Mouse (Mus musculus): ENCODE data around the gene Ikzf2. TPM values are rescaled to one million over a fixed set of nuclear protein-coding genes. Genes with fewer than 3 reads are reported as not detected.

The Ikzf2 gene
- polyA plus RNA-seq, 1 experiment: 12.9 TPM

DNA sequence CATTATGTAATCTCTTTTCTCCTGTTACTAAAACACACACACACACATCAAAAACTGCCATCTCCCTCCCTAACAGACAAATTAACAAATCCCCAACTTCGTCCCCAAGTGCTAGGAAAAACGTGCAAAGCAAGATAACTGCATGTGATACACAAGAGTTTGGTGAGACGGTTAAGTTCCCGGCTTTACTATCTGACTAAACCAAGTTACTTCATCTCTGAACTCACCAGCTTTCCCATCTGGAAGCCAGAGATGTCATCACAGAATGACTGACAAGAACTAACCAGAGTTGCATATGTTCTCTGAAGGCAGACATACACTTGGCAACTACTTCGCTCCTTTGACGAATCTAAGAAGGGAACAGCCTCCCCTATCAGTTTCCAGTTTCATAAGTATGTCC lies 56.5 kb downstream of the Ikzf2 start:
- Histone ChIP-seq H3K4me3 (ENCODE audit: low read depth, low read length) (no peak overlapping the region), H3K27me3 (ENCODE audit: control insufficient read depth, insufficient read depth, low read length, poor library complexity, severe bottlenecking) (no peaks in the 10 kb centered on the region), H3K27ac (ENCODE audit: insufficient read depth, low read length) (no peak overlapping the region), H3K4me1 (ENCODE audit: control insufficient read depth, insufficient read depth, low read length) (no peaks in the 10 kb centered on the region), H3K36me3 (ENCODE audit: control insufficient read depth, insufficient read depth, low read length, poor library complexity, severe bottlenecking) (no peaks in the 10 kb centered on the region), H3K9ac (ENCODE audit: low read depth, poor library complexity, severe bottlenecking) (no peak overlapping the region), H3K9me3 (replicated peaks; ENCODE audit: control insufficient read depth, insufficient read depth, low read length, poor library complexity, severe bottlenecking) (no peaks in the 10 kb centered on the region)
- TF ChIP-seq CTCF (IDR thresholded peaks at IDR 0.05; ENCODE audit: low read depth, low read length) (no peak), POLR2A (IDR thresholded peaks at IDR 0.05; ENCODE audit: insufficient read depth, low read length) (no peak), EP300 (IDR thresholded peaks at IDR 0.05; ENCODE audit: insufficient read depth, low read depth, low read length) (no peak)

DNA sequence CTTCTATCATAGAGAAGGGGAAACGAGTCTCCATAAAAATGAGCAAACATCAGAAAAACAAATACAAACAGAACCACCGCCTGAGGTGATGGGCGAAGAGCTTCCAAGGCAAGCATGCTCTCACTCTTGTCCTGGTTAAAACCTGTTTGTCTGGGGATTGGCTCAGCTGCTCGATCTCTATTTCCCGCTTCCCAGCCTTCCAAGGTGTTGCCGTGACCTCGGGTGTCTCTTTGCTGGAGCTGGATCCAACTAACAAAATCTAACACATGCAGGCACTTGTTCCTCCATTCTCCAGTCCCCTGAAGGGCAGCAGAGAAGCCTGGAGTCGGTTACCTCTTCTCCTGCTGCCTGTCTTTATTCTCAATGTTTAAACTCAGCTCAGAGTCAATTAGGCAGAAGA lies 57.5 kb downstream of the Ikzf2 start:
- no peak for TF ChIP-seq POLR2A (IDR thresholded peaks at IDR 0.05; ENCODE audit: insufficient read depth, low read length)
- TF ChIP-seq EP300 (IDR thresholded peaks at IDR 0.05; ENCODE audit: insufficient read depth, low read depth, low read length): no peak
- no peak for TF ChIP-seq CTCF (IDR thresholded peaks at IDR 0.05; ENCODE audit: low read depth, low read length)
- no peaks in the 10 kb centered on the region for H3K27me3 ChIP-seq (ENCODE audit: control insufficient read depth, insufficient read depth, low read length, poor library complexity, severe bottlenecking)
- H3K4me3 ChIP-seq (ENCODE audit: low read depth, low read length): no peak overlapping the region
- H3K4me1 ChIP-seq (ENCODE audit: control insufficient read depth, insufficient read depth, low read length): no peaks in the 10 kb centered on the region
- no peak overlapping the region for H3K9ac ChIP-seq (ENCODE audit: low read depth, poor library complexity, severe bottlenecking)
- H3K36me3 ChIP-seq (ENCODE audit: control insufficient read depth, insufficient read depth, low read length, poor library complexity, severe bottlenecking): no peaks in the 10 kb centered on the region
- no peaks in the 10 kb centered on the region for H3K9me3 ChIP-seq (replicated peaks; ENCODE audit: control insufficient read depth, insufficient read depth, low read length, poor library complexity, severe bottlenecking)
- no peak overlapping the region for H3K27ac ChIP-seq (ENCODE audit: insufficient read depth, low read length)

DNA sequence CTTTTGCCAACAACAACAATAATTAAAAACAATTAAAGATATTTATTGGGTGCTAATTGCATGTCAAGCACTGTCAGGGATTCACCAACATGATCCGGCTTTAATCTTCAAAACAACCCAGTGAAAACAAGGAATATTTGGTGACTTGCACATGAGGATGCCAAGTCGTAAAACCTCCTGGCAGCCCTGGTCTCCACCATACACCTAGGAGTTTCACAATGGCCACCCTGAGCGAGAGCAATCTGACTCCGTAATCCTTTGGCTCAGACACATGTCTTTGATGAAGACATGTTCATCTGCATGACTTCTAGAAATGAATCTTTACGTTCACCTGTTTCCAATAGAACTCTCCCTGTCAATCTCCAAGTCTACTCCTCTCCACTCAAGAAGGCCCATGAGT lies 75.0 kb downstream of the Ikzf2 start:
- TF ChIP-seq CTCF (IDR thresholded peaks at IDR 0.05; ENCODE audit: low read depth, low read length): no peak
- no peak for TF ChIP-seq POLR2A (IDR thresholded peaks at IDR 0.05; ENCODE audit: insufficient read depth, low read length)
- TF ChIP-seq EP300 (IDR thresholded peaks at IDR 0.05; ENCODE audit: insufficient read depth, low read depth, low read length): no peak
- no peak overlapping the region for H3K4me3 ChIP-seq (ENCODE audit: low read depth, low read length)
- H3K27me3 ChIP-seq (ENCODE audit: control insufficient read depth, insufficient read depth, low read length, poor library complexity, severe bottlenecking): no peaks in the 10 kb centered on the region

DNA sequence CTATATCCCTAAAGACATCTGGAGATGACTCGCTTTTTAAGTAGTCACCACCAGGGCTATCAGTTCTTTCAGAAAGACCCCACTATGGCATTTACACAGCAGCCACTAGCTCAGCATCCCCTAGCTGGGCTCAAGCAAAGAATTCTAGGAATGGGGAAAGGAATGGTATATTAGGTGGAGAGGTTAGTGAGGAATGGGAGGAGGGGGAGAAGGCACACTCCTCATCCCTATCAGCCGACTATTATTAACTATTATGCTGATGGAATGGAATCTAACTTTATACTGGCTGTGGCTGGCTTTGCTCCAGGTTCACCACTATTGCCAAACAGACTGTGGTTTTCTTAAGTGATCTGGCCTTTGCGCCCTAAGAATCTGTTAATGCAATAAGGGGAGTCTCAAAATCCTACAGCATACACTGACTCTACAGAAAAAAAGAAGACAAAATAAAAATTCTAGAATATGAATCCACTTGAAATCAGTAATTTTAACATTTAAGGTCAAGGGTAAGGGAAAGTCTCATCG lies 75.8 kb downstream of the Ikzf2 start:
- Histone ChIP-seq H3K27ac (ENCODE audit: insufficient read depth, low read length) (no peak overlapping the region), H3K36me3 (ENCODE audit: control insufficient read depth, insufficient read depth, low read length, poor library complexity, severe bottlenecking) (no peaks in the 10 kb centered on the region), H3K4me3 (ENCODE audit: low read depth, low read length) (no peak overlapping the region), H3K9ac (ENCODE audit: low read depth, poor library complexity, severe bottlenecking) (no peak overlapping the region), H3K9me3 (replicated peaks; ENCODE audit: control insufficient read depth, insufficient read depth, low read length, poor library complexity, severe bottlenecking) (no peaks in the 10 kb centered on the region), H3K27me3 (ENCODE audit: control insufficient read depth, insufficient read depth, low read length, poor library complexity, severe bottlenecking) (no peaks in the 10 kb centered on the region), H3K4me1 (ENCODE audit: control insufficient read depth, insufficient read depth, low read length) (no peaks in the 10 kb centered on the region)
- no peak for TF ChIP-seq POLR2A (IDR thresholded peaks at IDR 0.05; ENCODE audit: insufficient read depth, low read length)
- no peak for TF ChIP-seq CTCF (IDR thresholded peaks at IDR 0.05; ENCODE audit: low read depth, low read length)
- TF ChIP-seq EP300 (IDR thresholded peaks at IDR 0.05; ENCODE audit: insufficient read depth, low read depth, low read length): no peak

More for the DNA sequence above, 75.0 kb downstream of the Ikzf2 start:
- no peaks in the 10 kb centered on the region for H3K36me3 ChIP-seq (ENCODE audit: control insufficient read depth, insufficient read depth, low read length, poor library complexity, severe bottlenecking)
- H3K4me1 ChIP-seq (ENCODE audit: control insufficient read depth, insufficient read depth, low read length): no peaks in the 10 kb centered on the region
- no peak overlapping the region for H3K9ac ChIP-seq (ENCODE audit: low read depth, poor library complexity, severe bottlenecking)
- H3K9me3 ChIP-seq (replicated peaks; ENCODE audit: control insufficient read depth, insufficient read depth, low read length, poor library complexity, severe bottlenecking): no peaks in the 10 kb centered on the region
- H3K27ac ChIP-seq (ENCODE audit: insufficient read depth, low read length): no peak overlapping the region

DNA sequence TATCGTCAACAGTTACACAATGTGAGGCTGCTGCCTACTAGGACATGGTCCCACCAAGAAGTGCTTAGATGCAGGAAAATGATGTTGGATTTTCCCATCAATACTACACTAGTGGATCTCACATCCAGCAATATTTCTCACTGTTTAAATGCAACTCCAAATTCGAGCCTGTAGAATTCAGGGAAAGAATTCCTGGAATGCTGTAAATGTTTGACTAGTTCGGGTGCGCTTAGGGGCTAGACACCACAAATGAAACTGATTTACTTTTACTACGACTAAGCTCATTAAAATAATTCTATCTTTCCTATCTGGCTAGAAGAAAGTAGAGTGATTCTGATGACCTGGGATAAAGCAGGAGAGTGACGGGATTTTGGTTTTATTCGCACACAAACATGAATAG lies 76.3 kb downstream of the Ikzf2 start:
- TF ChIP-seq EP300 (IDR thresholded peaks at IDR 0.05; ENCODE audit: insufficient read depth, low read depth, low read length) (no peak), CTCF (IDR thresholded peaks at IDR 0.05; ENCODE audit: low read depth, low read length) (no peak), POLR2A (IDR thresholded peaks at IDR 0.05; ENCODE audit: insufficient read depth, low read length) (no peak)

DNA sequence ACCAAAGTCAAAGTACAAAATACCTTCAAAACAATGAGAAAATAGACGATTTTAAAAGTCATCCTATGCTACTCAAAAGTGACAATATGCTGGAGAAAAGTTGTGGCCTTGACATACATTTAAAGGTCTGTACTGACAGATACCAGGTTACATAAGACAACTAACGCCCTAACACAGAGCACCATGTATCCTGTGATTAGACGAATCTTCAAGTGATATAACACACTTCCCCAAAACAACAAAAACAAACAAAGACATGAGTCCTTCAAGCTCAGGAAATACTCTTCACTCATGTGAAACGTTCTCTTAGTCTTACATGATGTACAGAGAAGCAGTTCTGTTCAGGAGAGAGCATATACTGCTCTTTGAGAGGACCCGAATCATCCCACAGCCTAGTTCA lies 78.2 kb downstream of the Ikzf2 start:
- Histone ChIP-seq H3K36me3 (ENCODE audit: control insufficient read depth, insufficient read depth, low read length, poor library complexity, severe bottlenecking) (no peaks in the 10 kb centered on the region), H3K27me3 (ENCODE audit: control insufficient read depth, insufficient read depth, low read length, poor library complexity, severe bottlenecking) (no peaks in the 10 kb centered on the region), H3K4me1 (ENCODE audit: control insufficient read depth, insufficient read depth, low read length) (no peaks in the 10 kb centered on the region), H3K4me3 (ENCODE audit: low read depth, low read length) (no peak overlapping the region), H3K9ac (ENCODE audit: low read depth, poor library complexity, severe bottlenecking) (no peak overlapping the region), H3K27ac (ENCODE audit: insufficient read depth, low read length) (no peak overlapping the region), H3K9me3 (replicated peaks; ENCODE audit: control insufficient read depth, insufficient read depth, low read length, poor library complexity, severe bottlenecking) (no peaks in the 10 kb centered on the region)
- TF ChIP-seq EP300 (IDR thresholded peaks at IDR 0.05; ENCODE audit: insufficient read depth, low read depth, low read length): no peak

More for the DNA sequence above, 76.3 kb downstream of the Ikzf2 start:
- Histone ChIP-seq H3K9ac (ENCODE audit: low read depth, poor library complexity, severe bottlenecking) (no peak overlapping the region), H3K36me3 (ENCODE audit: control insufficient read depth, insufficient read depth, low read length, poor library complexity, severe bottlenecking) (no peaks in the 10 kb centered on the region), H3K27me3 (ENCODE audit: control insufficient read depth, insufficient read depth, low read length, poor library complexity, severe bottlenecking) (no peaks in the 10 kb centered on the region), H3K27ac (ENCODE audit: insufficient read depth, low read length) (no peak overlapping the region), H3K4me1 (ENCODE audit: control insufficient read depth, insufficient read depth, low read length) (no peaks in the 10 kb centered on the region), H3K4me3 (ENCODE audit: low read depth, low read length) (no peak overlapping the region), H3K9me3 (replicated peaks; ENCODE audit: control insufficient read depth, insufficient read depth, low read length, poor library complexity, severe bottlenecking) (no peaks in the 10 kb centered on the region)

All from ES-Bruce4 (cell line).